Mouse (Mus musculus) c-Kit-positive CD71-positive TER-119-positive erythroid progenitor cells, embryonic 14.5 days (primary cell): ENCODE data around the gene Neu1.

Experiments
- DNase-seq: peaks from one replicate; pipeline ENCODE4 v3.0.0-alpha.2; 2013; ENCODE audit warnings: low spot score

The Neu1 gene

GRCm38 (mm10) chr17:34902895-34903294, 28.2 kb upstream of the Neu1 start:
- no peak for DNase-seq

- no peak for DNase-seq
These were observed 20.1 kb upstream of the Neu1 start for GRCm38 (mm10) chr17:34910982-34911381.

- peak; percentile 77 for DNase-seq
These were observed 19.1 kb upstream of the Neu1 start for GRCm38 (mm10) chr17:34911945-34912351.

- DNase-seq, result no peak
These were observed 17.0 kb upstream of the Neu1 start, which contains the start of gene Slc44a4 for GRCm38 (mm10) chr17:34913930-34914665. Gene Slc44a4 (plus strand): TSS chr17:34914466.

- no peak for DNase-seq
These were observed 15.6 kb upstream of the Neu1 start for GRCm38 (mm10) chr17:34915410-34915831.

GRCm38 (mm10) chr17:34916316-34916715, 14.7 kb upstream of the Neu1 start:
- DNase-seq, result no peak

GRCm38 (mm10) chr17:34917188-34917587, 13.9 kb upstream of the Neu1 start:
- DNase-seq, result no peak

GRCm38 (mm10) chr17:34922939-34923338, 8.1 kb upstream of the Neu1 start:
- DNase-seq, result no peak

- DNase-seq, result no peak
These were observed 6.8 kb upstream of the Neu1 start for GRCm38 (mm10) chr17:34924258-34924657.

- no peak for DNase-seq
These were observed 3.6 kb upstream of the Neu1 start for GRCm38 (mm10) chr17:34927306-34928019.

GRCm38 (mm10) chr17:34928841-34929240, 2.2 kb upstream of the Neu1 start:
- no peak for DNase-seq

GRCm38 (mm10) chr17:34931735-34932098, 664 bp downstream of the Neu1 start:
- peak; percentile 12 for DNase-seq

- DNase-seq, result no peak
These were observed 1.2 kb downstream of the Neu1 start for GRCm38 (mm10) chr17:34932287-34932686.

GRCm38 (mm10) chr17:34934031-34934430, 3.0 kb downstream of the Neu1 start:
- no peak for DNase-seq

GRCm38 (mm10) chr17:34934830-34935229, 3.8 kb downstream of the Neu1 start:
- no peak for DNase-seq

- DNase-seq, result no peak
These were observed 7.0 kb downstream of the Neu1 start for GRCm38 (mm10) chr17:34937960-34938505.

- DNase-seq, result peak; percentile 16
These were observed 10.4 kb downstream of the Neu1 start for GRCm38 (mm10) chr17:34941344-34942041.

- no peak for DNase-seq
These were observed 12.2 kb downstream of the Neu1 start for GRCm38 (mm10) chr17:34943128-34943815.

- DNase-seq, result no peak
These were observed 13.3 kb downstream of the Neu1 start for GRCm38 (mm10) chr17:34944362-34944761.

GRCm38 (mm10) chr17:34946486-34947140, 15.6 kb downstream of the Neu1 start:
- DNase-seq, result no peak

- DNase-seq, result no peak
These were observed 16.6 kb downstream of the Neu1 start for GRCm38 (mm10) chr17:34947606-34948005.
